8 mouse cellular contexts compared by ENCODE assay signal in the genomic region with DNA sequence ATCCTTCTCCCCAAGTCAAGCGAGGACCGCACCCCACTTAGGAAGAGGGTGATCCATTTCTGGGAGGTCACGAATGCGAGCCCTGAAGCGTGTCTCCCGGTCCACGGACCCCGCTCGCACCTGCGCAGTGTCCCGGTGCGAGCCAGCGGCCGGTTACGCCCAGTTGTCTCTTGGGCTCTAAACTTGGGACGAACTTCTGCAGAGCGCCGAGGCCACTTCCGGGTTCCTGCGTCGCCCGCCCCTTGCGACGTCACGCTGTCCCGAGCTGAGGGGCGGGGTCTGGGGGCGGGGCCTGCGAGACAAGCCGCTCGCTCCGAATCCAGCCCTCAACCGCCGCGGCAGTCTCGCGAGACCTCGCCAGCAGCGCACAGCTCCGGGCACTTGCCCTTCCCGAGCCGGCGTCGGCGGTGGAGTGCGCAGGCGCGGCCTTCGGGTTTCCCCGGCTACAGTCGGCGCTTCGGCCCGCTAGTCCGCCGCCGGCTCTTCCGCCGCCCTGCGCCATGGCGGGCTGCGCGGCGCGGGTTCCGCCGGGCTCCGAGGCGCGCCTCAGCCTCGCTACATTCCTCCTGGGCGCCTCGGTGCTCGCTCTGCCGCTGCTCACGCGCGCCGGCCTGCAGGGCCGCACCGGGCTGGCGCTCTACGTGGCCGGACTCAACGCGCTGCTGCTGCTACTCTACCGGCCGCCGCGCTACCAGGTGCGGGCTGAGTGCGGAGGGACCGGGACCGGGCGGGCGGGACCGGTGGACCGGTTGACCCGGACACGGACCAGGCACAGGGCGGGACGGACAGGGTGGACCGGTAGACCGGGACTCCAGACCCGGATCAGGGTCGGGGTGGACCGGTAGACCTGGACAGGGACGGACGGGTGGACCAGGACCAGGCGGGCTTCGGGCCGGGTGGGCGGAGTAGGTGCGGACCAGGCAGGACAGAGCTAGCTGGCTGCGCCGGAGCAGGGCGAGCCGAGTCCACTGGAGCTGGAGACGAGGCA. TPM values are rescaled to one million over a fixed set of nuclear protein-coding genes. Genes with fewer than 3 reads are reported as not detected.
DNase-seq lines count a peak whose midpoint lies in the region; ATAC-seq lines count a peak whose summit lies in the region.

Icmt (plus strand) TSS at position 354 of the 988 bp plus-strand sequence.

- intact Hi-C loops in gastrocnemius, postnatal 14 days (cut with DNase I; ENCODE audit: low total_unique reads): no loop called here
- intact Hi-C loops in left cerebral cortex, postnatal 10 days (cut with DNase I): no loop called here

- peak; percentile 89 for ATAC-seq in inflammation-experienced regulatory T-cells, adult 6 months
- peak; percentile 81 for ATAC-seq in megakaryocyte-erythroid progenitor cell, adult 5-6 weeks (replicated peaks; ENCODE audit: low FRiP score, low TSS enrichment, poor library complexity, severe bottlenecking)

- DNase-seq in adrenal gland, adult (ENCODE audit: inconsistent age in 2 of 2, low spot score in 1 of 2): peak; percentile 99 to 100
- peak; percentile 98 for DNase-seq in embryo, embryonic 10.5 days (ENCODE audit: low spot score)
- peak; percentile 100 for DNase-seq in gastrocnemius, postnatal 14 days
- peak; percentile 98 to 100 for DNase-seq in left cerebral cortex, postnatal 10 days (ENCODE audit: extremely low spot score in 1 of 2, low spot score in 2 of 2)
- DNase-seq in right cerebral cortex, postnatal 25 days: peak; percentile 99
- peak; percentile 100 for DNase-seq in urinary bladder, postnatal 4 days (ENCODE audit: low spot score in 2 of 2)

RNA-seq across cellular contexts. Expression of gene Icmt, which starts in this region (rescaled TPM):
- total RNA-seq in gastrocnemius, postnatal 14 days (2021): 10 to 100 TPM; 16.0 to 19.0 TPM
- 1 to 10 TPM; 5.1 to 8.8 (median 7.1) TPM for polyA plus RNA-seq in inflammation-experienced regulatory T-cells, adult 6 months (2017; shearing (Covaris generic))
- total RNA-seq in left cerebral cortex, postnatal 10 days (2021): 10 to 100 TPM; 31.7 to 32.3 TPM
- total RNA-seq in megakaryocyte-erythroid progenitor cell, adult 5-6 weeks (2014; fragmentation: Nextera tagmentation): 23.1 and 26.7 TPM in 2 replicates
- 12.6 and 12.9 TPM in 2 replicates for total RNA-seq in megakaryocyte-erythroid progenitor cell, adult 5-6 weeks (2017)

Comparison
In these comparisons a context has a peak if more than half of its experiments do, and no peak if none do; other contexts are left out.
1. Peak in every context shown above with its lines: DNase-seq and ATAC-seq.